Mouse (Mus musculus) MEL (cell line): ENCODE measurements around the gene Arl13a. TPM values are rescaled to one million over a fixed set of nuclear protein-coding genes. Genes with fewer than 3 reads are reported as not detected.

Experiments used
- DNase-seq: peaks from one replicate; pipeline ENCODE4 v3.0.0; 2011; ENCODE audit warnings: low read depth, low spot score
- H3K27ac ChIP-seq: 2 replicates; pipeline ENCODE4 v1.5.1; 2012; ENCODE audit warnings: low read depth, mild to moderate bottlenecking, control low read depth, low read length, moderate library complexity; ENCODE audit not compliant: control insufficient read depth
- H3K27me3 ChIP-seq, 2 experiments: fragments of 150-350 bp in 1 of 2; sonication (generic) in 1 of 2; 2 replicates each; pipeline ENCODE4 v1.6.1; 2012; ENCODE audit warnings: low read length in 2 of 2, mild to moderate bottlenecking in 2 of 2, improper control_type of control experiment in 1 of 2, moderate library complexity in 1 of 2; ENCODE audit not compliant: insufficient read depth in 2 of 2, control insufficient read depth in 1 of 2
- H3K36me3 ChIP-seq, 2 experiments: 2 replicates each; pipeline ENCODE4 v1.6.1; 2012 to 2014; ENCODE audit warnings: low read length in 2 of 2, improper control_type of control experiment in 1 of 2, inconsistent platforms in 1 of 2, mild to moderate bottlenecking in 1 of 2; ENCODE audit not compliant: insufficient read depth in 2 of 2, control insufficient read depth in 1 of 2
- H3K4me1 ChIP-seq, 2 experiments: fragments of 150-350 bp in 1 of 2; sonication (generic) in 1 of 2; 2 replicates each; pipeline ENCODE4 v1.6.1; 2012; ENCODE audit warnings: low read length in 2 of 2, improper control_type of control experiment in 1 of 2, mild to moderate bottlenecking in 1 of 2; ENCODE audit not compliant: insufficient read depth in 2 of 2, control insufficient read depth in 1 of 2
- H3K4me3 ChIP-seq, 2 experiments: fragments of 150-350 bp in 1 of 2; sonication (generic) in 1 of 2; 2 replicates each; pipeline ENCODE4 v1.5.1; 2012; ENCODE audit warnings: low read depth in 2 of 2, low read length in 2 of 2, mild to moderate bottlenecking in 2 of 2, moderate library complexity in 2 of 2, control low read depth in 1 of 2, improper control_type of control experiment in 1 of 2; ENCODE audit not compliant: control insufficient read depth in 1 of 2, insufficient read depth in 1 of 2
- H3K79me2 ChIP-seq: 2 replicates; pipeline ENCODE4 v1.6.1; 2012; ENCODE audit warnings: mild to moderate bottlenecking, low read length, moderate library complexity; ENCODE audit not compliant: control insufficient read depth, poor library complexity, insufficient read depth
- H3K9ac ChIP-seq: 2 replicates; pipeline ENCODE4 v1.6.1; 2012; ENCODE audit warnings: low read depth, mild to moderate bottlenecking, control low read depth, low read length, moderate library complexity; ENCODE audit not compliant: control insufficient read depth, poor library complexity, severe bottlenecking
- H3K9me3 ChIP-seq: fragments of 150-350 bp; sonication (generic); replicated peaks from 2 replicates; pipeline ENCODE4 v1.6.1; 2012; ENCODE audit warnings: mild to moderate bottlenecking, low read length, improper control_type of control experiment, moderate library complexity; ENCODE audit not compliant: insufficient read depth
- CHD1 ChIP-seq: IDR thresholded peaks from 2 replicates; pipeline ENCODE4 v1.6.1; 2012; ENCODE audit warnings: low read depth, mild to moderate bottlenecking, inconsistent platforms, low read length, improper control_type of control experiment
- CTCF ChIP-seq, 3 experiments: IDR thresholded peaks in 2 of 3; conservative IDR thresholded peaks in 1 of 3; 2 replicates each; pipeline ENCODE4 v1.5.1; 2011 to 2012; ENCODE audit warnings: low read length in 3 of 3, low read depth in 2 of 3, mild to moderate bottlenecking in 2 of 3, improper control_type of control experiment in 1 of 3, inconsistent platforms in 1 of 3, mixed read lengths in 1 of 3, moderate library complexity in 1 of 3; ENCODE audit not compliant: control insufficient read depth in 1 of 3, insufficient read depth in 1 of 3, poor library complexity in 1 of 3, severe bottlenecking in 1 of 3
- E2F4 ChIP-seq: IDR thresholded peaks from 2 replicates; pipeline ENCODE4 v1.6.1; 2011; ENCODE audit warnings: low read depth, low read length, improper control_type of control experiment, borderline replicate concordance
- EP300 ChIP-seq, 2 experiments: IDR thresholded peaks; 2 replicates each; pipeline ENCODE4 v1.6.1; 2011; ENCODE audit warnings: improper control_type of control experiment in 2 of 2, low read length in 2 of 2, low read depth in 1 of 2, mild to moderate bottlenecking in 1 of 2
- ETS1 ChIP-seq: IDR thresholded peaks from 2 replicates; pipeline ENCODE4 v1.6.1; 2012; ENCODE audit warnings: low read depth, mild to moderate bottlenecking, inconsistent platforms, low read length, improper control_type of control experiment, moderate library complexity
- HCFC1 ChIP-seq: IDR thresholded peaks from 2 replicates; pipeline ENCODE4 v1.6.1; 2012; ENCODE audit warnings: low read depth, mild to moderate bottlenecking, inconsistent platforms, low read length, improper control_type of control experiment, moderate library complexity
- MAFK ChIP-seq: IDR thresholded peaks from 2 replicates; pipeline ENCODE4 v1.6.1; 2011; ENCODE audit warnings: low read depth, mild to moderate bottlenecking, low read length, improper control_type of control experiment, borderline replicate concordance
- MAX ChIP-seq: IDR thresholded peaks from 2 replicates; pipeline ENCODE4 v1.6.1; 2011; ENCODE audit warnings: low read length, improper control_type of control experiment
- MAZ ChIP-seq: IDR thresholded peaks from 2 replicates; pipeline ENCODE4 v1.6.1; 2012; ENCODE audit warnings: low read depth, mild to moderate bottlenecking, inconsistent platforms, low read length, improper control_type of control experiment
- MEF2A ChIP-seq: IDR thresholded peaks from 2 replicates; pipeline ENCODE4 v1.6.1; 2014; ENCODE audit warnings: low read depth, mild to moderate bottlenecking, inconsistent platforms, low read length, improper control_type of control experiment; ENCODE audit not compliant: poor library complexity, insufficient replicate concordance, severe bottlenecking; ENCODE audit errors: extremely low read depth
- MXI1 ChIP-seq: IDR thresholded peaks from 2 replicates; pipeline ENCODE4 v1.6.1; 2011; ENCODE audit warnings: mild to moderate bottlenecking, low read depth, low read length, improper control_type of control experiment
- MYB ChIP-seq: IDR thresholded peaks from 2 replicates; pipeline ENCODE4 v1.6.1; 2011; ENCODE audit warnings: mild to moderate bottlenecking, low read depth, low read length, improper control_type of control experiment
- POLR2A ChIP-seq, 2 experiments: IDR thresholded peaks; 2 replicates each; pipeline ENCODE4 v1.6.1; 2011 to 2012; ENCODE audit warnings: low read length in 2 of 2, mild to moderate bottlenecking in 2 of 2, control low read depth in 1 of 2, improper control_type of control experiment in 1 of 2, low read depth in 1 of 2, moderate library complexity in 1 of 2; ENCODE audit not compliant: control insufficient read depth in 1 of 2, insufficient read depth in 1 of 2, poor library complexity in 1 of 2
- POLR2AphosphoS5 ChIP-seq: IDR thresholded peaks from 2 replicates; pipeline ENCODE4 v1.6.1; 2012; ENCODE audit warnings: low read depth, borderline replicate concordance, mild to moderate bottlenecking, inconsistent platforms, low read length, moderate library complexity, mixed read lengths
- RAD21 ChIP-seq: IDR thresholded peaks from 2 replicates; pipeline ENCODE4 v1.6.1; 2011; ENCODE audit warnings: mild to moderate bottlenecking, low read depth, low read length, improper control_type of control experiment
- SIN3A ChIP-seq: IDR thresholded peaks from 2 replicates; pipeline ENCODE4 v1.6.1; 2012; ENCODE audit warnings: low read length, improper control_type of control experiment, inconsistent platforms
- SMC3 ChIP-seq: IDR thresholded peaks from 2 replicates; pipeline ENCODE4 v1.6.1; 2011; ENCODE audit warnings: low read depth, low read length, improper control_type of control experiment
- TBP ChIP-seq: IDR thresholded peaks from 2 replicates; pipeline ENCODE4 v1.8.0; 2011; ENCODE audit warnings: low read depth, low read length, improper control_type of control experiment
- TCF12 ChIP-seq: IDR thresholded peaks from 2 replicates; pipeline ENCODE4 v1.6.1; 2014; ENCODE audit warnings: low read depth, mild to moderate bottlenecking, inconsistent platforms, low read length, improper control_type of control experiment, moderate library complexity
- USF1 ChIP-seq: IDR thresholded peaks from 2 replicates; pipeline ENCODE4 v1.6.1; 2014; ENCODE audit warnings: low read depth, mild to moderate bottlenecking, inconsistent platforms, low read length, improper control_type of control experiment, moderate library complexity
- USF2 ChIP-seq, 2 experiments: IDR thresholded peaks; 2 replicates each; pipeline ENCODE4 v1.6.1; 2011 to 2012; ENCODE audit warnings: improper control_type of control experiment in 2 of 2, low read length in 2 of 2, borderline replicate concordance in 1 of 2, inconsistent platforms in 1 of 2, low read depth in 1 of 2, mild to moderate bottlenecking in 1 of 2; ENCODE audit not compliant: insufficient read depth in 1 of 2
- ZC3H11A ChIP-seq: IDR thresholded peaks from 2 replicates; pipeline ENCODE4 v1.6.1; 2012; ENCODE audit warnings: low read depth, mild to moderate bottlenecking, inconsistent platforms, low read length, improper control_type of control experiment
- ZMIZ1 ChIP-seq: IDR thresholded peaks from 2 replicates; pipeline ENCODE4 v1.6.1; 2012; ENCODE audit warnings: low read depth, mild to moderate bottlenecking, inconsistent platforms, low read length, improper control_type of control experiment, moderate library complexity
- polyA plus RNA-seq, 2 experiments: library from polyadenylated mRNA; stranded (reverse) in 1 of 2; unstranded in 1 of 2; fragments of >175 nt in 1 of 2; fragments of >200 nt in 1 of 2; gene quantifications; 2 replicates each; pipeline versions ENCODE4 v1.2.1 to v1.2.4; 2012; ENCODE audit warnings: low replicate concordance in 2 of 2, low read depth in 1 of 2; ENCODE audit not compliant: insufficient read length in 2 of 2, insufficient read depth in 1 of 2, missing spikeins in 1 of 2
- total RNA-seq: library from RNA; depleted of rRNA; stranded (reverse); fragments of 300-350 nt; gene quantifications from 2 replicates; pipeline ENCODE4 v1.2.3, GENCODE M21; 2012

The Arl13a gene
- total and polyA plus RNA-seq, 3 experiments: 0.25 TPM; not detected in 2

DNA sequence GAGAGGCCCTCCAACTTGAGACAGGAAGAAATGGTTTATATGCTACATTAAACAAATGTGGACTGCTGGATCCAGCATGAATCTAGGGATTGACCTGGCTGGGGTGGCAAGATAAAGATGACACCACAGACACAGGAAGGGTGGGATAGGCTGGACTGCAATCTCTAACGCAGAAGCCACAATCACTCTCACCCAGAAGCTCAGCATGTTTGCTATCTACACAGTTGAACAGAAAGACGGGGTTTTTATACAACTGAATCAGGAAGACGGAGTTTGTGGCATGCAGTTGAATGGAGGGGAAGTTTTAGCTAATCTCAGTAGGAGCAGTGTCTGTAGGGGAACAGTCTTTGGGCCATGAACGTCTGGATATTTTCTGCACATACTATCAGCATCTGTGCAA, 45.3 kb upstream of the Arl13a start (continued):
- TF ChIP-seq TBP (no peak), MXI1 (no peak; the same call in 1 of the 2 replicates), MAZ (no peak), SIN3A (peak; percentile 36; the same call in 1 of the 2 replicates), USF1 (no peak), POLR2AphosphoS5 (no peak), USF2 (IDR thresholded peaks at IDR 0.05; ENCODE audit: borderline replicate concordance in 1 of 2, insufficient read depth in 1 of 2, low read depth in 1 of 2, low read length in 2 of 2) (no peak), ETS1 (peak; percentile 60), HCFC1 (no peak)

DNA sequence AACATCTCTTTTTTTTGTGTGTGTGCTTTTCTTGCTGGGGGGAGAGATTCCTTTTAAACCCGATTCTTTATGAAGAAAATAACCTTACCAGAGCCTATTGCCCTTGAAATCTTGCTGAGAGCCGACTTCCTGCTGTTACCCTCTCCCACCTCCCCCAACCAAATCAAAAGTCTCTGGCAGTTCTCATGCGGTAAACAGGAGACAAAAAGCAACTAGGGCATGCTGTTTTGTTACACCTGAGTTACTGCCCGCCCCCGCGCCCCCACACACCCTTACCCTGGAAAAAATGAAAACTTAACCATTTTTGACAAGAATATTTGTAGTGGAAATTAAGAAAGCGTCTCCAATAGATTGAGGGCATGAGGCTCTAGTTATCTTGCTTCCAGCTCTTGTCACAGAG, 29.1 kb upstream of the Arl13a start:
- TF ChIP-seq EP300 (IDR thresholded peaks at IDR 0.05; ENCODE audit: low read depth in 1 of 2, low read length in 2 of 2) (no peak), POLR2A (IDR thresholded peaks at IDR 0.05; ENCODE audit: control insufficient read depth in 1 of 2, insufficient read depth in 1 of 2, low read depth in 1 of 2, low read length in 2 of 2, poor library complexity in 1 of 2) (no peak), MAFK (no peak), MAZ (no peak), MXI1 (no peak), ZC3H11A (no peak), CTCF (IDR thresholded peaks at IDR 0.05 in 2 of 3, conservative IDR thresholded peaks at IDR 0.05 in 1 of 3; ENCODE audit: control insufficient read depth in 1 of 3, insufficient read depth in 1 of 3, low read depth in 2 of 3, low read length in 3 of 3, poor library complexity in 1 of 3, severe bottlenecking in 1 of 3) (no peak), ZMIZ1 (no peak), RAD21 (no peak), CHD1 (no peak), SMC3 (no peak), USF1 (no peak), MYB (no peak), MEF2A (no peak), MAX (no peak), E2F4 (no peak), TCF12 (no peak)
- no peaks in the 10 kb centered on the region for H3K79me2 ChIP-seq
- no peak overlapping the region for H3K4me3 ChIP-seq
- H3K4me1 ChIP-seq: peaks cover 0 to 8% of the 10 kb centered on the region in 2 experiments; a peak in 2 of 4 replicates
- no peak overlapping the region for H3K27ac ChIP-seq
- no peaks in the 10 kb centered on the region for H3K9me3 ChIP-seq
- DNase-seq: no peak
- H3K27me3 ChIP-seq: no peaks in the 10 kb centered on the region
- peaks cover 0 to 4% of the 10 kb centered on the region in 2 experiments; a peak in 2 of 4 replicates for H3K36me3 ChIP-seq
- H3K9ac ChIP-seq: no peak overlapping the region
